Comparison of ENCODE assay signal across 17 mouse cellular contexts in genomic region chr15:99578802-99579485, GRCm38 (mm10). TPM values are rescaled to one million over a fixed set of nuclear protein-coding genes. Genes with fewer than 3 reads are reported as not detected.
DNase-seq lines count a peak whose midpoint lies in the region; ATAC-seq lines count a peak whose summit lies in the region.
"Had no signal": no experiment of that assay in that cellular context is flagged by ENCODE, and none has a peak within 500 bp of the region (broad histone marks: within the 10 kb centered on the region; RNA-seq: fewer than 3 reads in every experiment).

Aqp2 (plus strand) TSS chr15:99579055.

- no peak for ATAC-seq in hindbrain, embryonic 12.5 days (ENCODE audit: low FRiP score)
- ATAC-seq in kidney, embryonic 16.5 days (ENCODE audit: low FRiP score, low TSS enrichment), result no peak

- H3K27me3 ChIP-seq in hindbrain, embryonic 10.5 days (ENCODE audit: insufficient read depth, poor library complexity, severe bottlenecking), result peaks cover 78% of the 10 kb centered on the region
- H3K27me3 ChIP-seq in hindbrain, embryonic 12.5 days, result peaks cover 42% of the 10 kb centered on the region
- peaks cover 41% of the 10 kb centered on the region for H3K27me3 ChIP-seq in kidney, embryonic 16.5 days (ENCODE audit: insufficient read depth, low read length)

- DNase-seq in hindbrain, embryonic 10.5 days (ENCODE audit: low spot score), result no peak
- DNase-seq in adrenal gland, postnatal 10 days, result peak; percentile 37
- DNase-seq in cerebellum, adult 18-20 months, result peak; percentile 45 to 47
- DNase-seq in thymus, postnatal 25 days, result no peak
- no peak for DNase-seq in B cell, adult 2 months
- DNase-seq in spleen, postnatal 4 days (ENCODE audit: low spot score in 2 of 2), result no peak
- DNase-seq: gastrocnemius, postnatal 36 days; lung, embryonic 14.5 days had no signal

- no peak within 1 kb of the TSS for H3K4me3 ChIP-seq in hindbrain, embryonic 10.5 days
- no peak within 1 kb of the TSS for H3K4me3 ChIP-seq in hindbrain, embryonic 12.5 days
- peak within 1 kb of the TSS; percentile 11 for H3K4me3 ChIP-seq in kidney, embryonic 16.5 days (ENCODE audit: low read length)

- H3K9me3 ChIP-seq in hindbrain, embryonic 10.5 days, result no peaks in the 10 kb centered on the region
- no peaks in the 10 kb centered on the region for H3K9me3 ChIP-seq in hindbrain, embryonic 12.5 days (replicated peaks)
- H3K9me3 ChIP-seq in kidney, embryonic 16.5 days (ENCODE audit: low read length), result no peaks in the 10 kb centered on the region

- no peak within 1 kb of the TSS for H3K4me2 ChIP-seq in hindbrain, embryonic 12.5 days (replicated peaks)
- peak within 1 kb of the TSS; percentile 16; the same call in 1 of the 2 replicates for H3K4me2 ChIP-seq in kidney, embryonic 16.5 days (replicated peaks; ENCODE audit: low read depth, low read length)
- H3K4me2 ChIP-seq: lung, embryonic 14.5 days had no signal

- peaks cover 16% of the 10 kb centered on the region for H3K4me1 ChIP-seq in hindbrain, embryonic 10.5 days (replicated peaks)
- H3K4me1 ChIP-seq in hindbrain, embryonic 12.5 days, result peaks cover 7% of the 10 kb centered on the region
- H3K4me1 ChIP-seq in kidney, embryonic 16.5 days (ENCODE audit: insufficient read depth, low read length), result peaks cover 7% of the 10 kb centered on the region

- 83% methylated on average over 26 of the region's 26 CpGs for WGBS in hindbrain, embryonic 10.5 days
- 80% methylated on average over 26 of the region's 26 CpGs for WGBS in hindbrain, embryonic 12.5 days
- 80% methylated on average over 26 of the region's 26 CpGs for WGBS in kidney, embryonic 16.5 days

- H3K27ac ChIP-seq in hindbrain, embryonic 10.5 days, result 0 out of 2 replicates have a peak within 1 kb of the TSS, but pooled peaks have one; percentile 9
- no peak within 1 kb of the TSS for H3K27ac ChIP-seq in hindbrain, embryonic 12.5 days
- H3K27ac ChIP-seq in kidney, embryonic 16.5 days (ENCODE audit: low read length), result peak within 1 kb of the TSS; percentile 27; the same call in 1 of the 2 replicates

- H3K9ac ChIP-seq in hindbrain, embryonic 12.5 days, result no peak within 1 kb of the TSS
- H3K9ac ChIP-seq in kidney, embryonic 16.5 days (replicated peaks; ENCODE audit: low read length), result peak within 1 kb of the TSS; percentile 22; the same call in 1 of the 2 replicates
- H3K9ac ChIP-seq: lung, embryonic 14.5 days had no signal

- no peaks in the 10 kb centered on the region for H3K36me3 ChIP-seq in hindbrain, embryonic 10.5 days
- H3K36me3 ChIP-seq in hindbrain, embryonic 12.5 days, result no peaks in the 10 kb centered on the region
- no peaks in the 10 kb centered on the region for H3K36me3 ChIP-seq in kidney, embryonic 16.5 days (ENCODE audit: insufficient read depth, low read length)

RNA-seq across cellular contexts. Expression of gene Aqp2, which starts in this region (rescaled TPM):
- polyA plus RNA-seq in hindbrain, embryonic 10.5 days (2016; fragmentation: Nextera tagmentation; extraction: Ambion mirVana), result not detected in 2 replicates
- polyA plus RNA-seq in hindbrain, embryonic 12.5 days (2016; fragmentation: Nextera tagmentation; extraction: Ambion mirVana), result not detected in 2 replicates
- total RNA-seq in adrenal gland, postnatal 10 days (2021), result 1 to 10 TPM in 1 of 2 experiments, under 1 TPM in 1; 0.33 to 1.4 TPM
- 109 and 159 TPM in 2 replicates for polyA plus RNA-seq in kidney, embryonic 16.5 days (2015; fragmentation: Nextera tagmentation; extraction: Ambion mirVana)
- total RNA-seq: common myeloid progenitor, adult 5-6 weeks; gastrocnemius, postnatal 36 days; heart, postnatal 25 days; left cerebral cortex, adult 18-20 months; megakaryocyte, adult 5-6 weeks had no signal
- polyA plus RNA-seq: limb, embryonic 14.5 days; lung, embryonic 14.5 days; neural tube, embryonic 14.5 days; stomach, embryonic 14.5 days had no signal

Comparison
In these comparisons a context has a peak if more than half of its experiments do, and no peak if none do; other contexts are left out.
1. RNA of gene Aqp2 (polyA plus RNA-seq): 109 to 159 TPM in kidney, embryonic 16.5 days; not detected in hindbrain, embryonic 12.5 days and not detected in hindbrain, embryonic 10.5 days; every median in the first group is over 100 times any median in the second.
2. DNase-seq: peak in adrenal gland, postnatal 10 days (single experiment) and cerebellum, adult 18-20 months (2 of 2); none in hindbrain, embryonic 10.5 days (single experiment), thymus, postnatal 25 days (single experiment), B cell, adult 2 months (0 of 2) and spleen, postnatal 4 days (0 of 2).